Mouse (Mus musculus): Measurements from ENCODE around the gene Slc23a2.

Slc23a2 gene

DNA sequence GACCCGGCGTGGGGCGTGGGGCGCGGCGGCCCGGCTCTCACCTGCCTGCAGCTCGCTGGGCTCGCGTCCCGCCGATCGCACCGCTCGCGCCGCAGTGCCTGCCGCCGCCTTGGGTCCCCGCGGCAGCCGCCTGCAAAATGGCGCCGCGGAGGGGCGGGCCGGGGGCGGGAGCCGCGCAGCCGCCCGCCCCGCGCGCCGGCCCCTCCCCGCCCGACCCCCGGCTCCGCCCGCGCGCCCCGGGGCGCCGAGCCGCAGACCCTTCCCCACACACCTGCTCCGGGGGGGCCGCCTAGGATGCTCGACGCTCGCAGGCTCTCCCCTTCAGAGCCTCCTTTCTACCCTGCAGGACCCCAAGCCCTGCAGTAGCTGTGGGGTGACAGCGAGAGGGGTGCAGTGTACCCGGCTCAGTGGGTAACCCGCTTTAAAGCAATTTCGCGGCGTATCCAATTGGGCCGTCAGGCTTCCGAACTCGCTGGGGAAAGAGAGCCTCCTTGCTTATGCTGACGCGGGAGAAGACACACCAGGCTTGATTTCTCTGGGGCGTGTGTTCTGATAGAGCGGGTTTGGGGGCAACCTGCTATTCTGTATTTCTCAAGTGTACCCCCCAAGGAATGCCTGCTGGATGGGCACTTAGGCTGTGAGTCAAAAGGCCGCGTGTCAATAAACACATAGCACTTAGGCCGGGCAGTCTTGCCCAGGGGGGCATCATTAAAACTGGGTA lies at the start of gene Slc23a2:
TSS of gene Slc23a2 (minus strand) at position 138 of the 721 bp plus-strand sequence.
- peak; percentile 62 for DNase-seq (ENCODE audit: low spot score)

DNA sequence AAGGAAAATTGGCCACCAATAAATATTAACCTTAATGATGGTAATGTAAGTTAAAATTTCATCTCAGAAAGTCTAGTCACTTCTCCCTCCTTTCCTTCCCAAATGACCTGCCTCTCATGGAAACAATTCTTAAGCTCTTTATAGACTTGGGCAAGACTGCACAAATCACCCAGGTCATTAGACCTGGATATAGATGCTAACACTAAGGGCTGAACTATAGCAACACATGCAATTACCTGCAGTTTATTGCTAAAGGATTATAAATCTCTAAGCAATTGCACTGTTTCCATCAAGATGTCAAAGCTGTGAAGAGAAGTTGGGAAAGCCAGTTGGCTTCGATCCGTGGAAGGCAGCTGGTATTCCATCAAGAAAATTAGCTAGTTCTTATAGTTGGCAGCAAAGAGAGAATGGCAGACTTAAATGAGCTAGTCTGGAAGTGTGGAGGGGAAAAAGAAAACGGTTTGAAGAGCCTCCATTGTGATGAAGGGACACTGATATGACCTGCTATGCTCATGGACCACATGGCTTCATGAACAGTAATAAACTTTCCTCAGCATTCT lies 45.8 kb upstream of the Slc23a2 start:
- DNase-seq (ENCODE audit: low spot score): no peak

- DNase-seq (ENCODE audit: low spot score): no peak
Measured at GRCm38 (mm10) chr2:132183874-132184273, 39.0 kb upstream of the Slc23a2 start.

DNA sequence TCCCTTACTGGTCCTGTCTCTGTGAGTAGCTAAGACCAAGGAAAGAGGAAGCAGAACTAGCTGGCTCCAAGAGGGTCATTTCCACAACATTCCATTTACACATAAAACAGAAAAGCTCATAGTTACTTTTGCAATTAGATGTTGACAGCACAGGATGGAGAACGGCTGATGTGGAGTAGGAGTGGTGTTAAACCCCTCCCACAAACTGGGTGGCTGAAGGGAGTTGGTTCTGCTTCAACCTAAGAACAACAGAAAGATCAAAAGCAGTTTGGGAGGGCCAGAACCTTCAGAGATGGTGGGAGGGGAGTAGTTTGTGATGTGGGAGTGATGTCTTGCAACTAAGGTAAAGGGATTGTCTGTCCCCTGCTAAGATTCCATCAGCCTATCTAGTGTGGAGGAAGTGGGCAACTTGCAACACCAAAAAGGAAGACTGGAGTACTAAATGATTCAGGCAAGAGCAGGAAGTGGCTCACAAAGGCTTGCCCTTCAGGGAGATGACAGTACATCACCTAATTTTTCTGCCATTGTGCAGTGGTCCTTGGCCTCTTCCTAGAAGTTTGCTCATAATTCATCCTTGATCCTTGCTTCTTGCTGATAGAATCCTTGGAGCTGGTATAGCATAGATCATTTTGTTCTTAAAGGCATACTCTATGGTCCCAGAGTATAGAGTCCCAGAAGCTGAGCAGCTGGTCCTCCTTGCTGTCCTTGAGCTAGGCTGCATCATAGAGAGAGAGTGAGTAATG lies 35.7 kb upstream of the Slc23a2 start:
- DNase-seq (ENCODE audit: low spot score): no peak

- DNase-seq (ENCODE audit: low spot score): no peak
Measured at GRCm38 (mm10) chr2:132179371-132179770, 34.5 kb upstream of the Slc23a2 start.

GRCm38 (mm10) chr2:132177406-132177805 lies 32.5 kb upstream of the Slc23a2 start:
- DNase-seq (ENCODE audit: low spot score): no peak

GRCm38 (mm10) chr2:132176289-132176848 lies 31.5 kb upstream of the Slc23a2 start:
- DNase-seq (ENCODE audit: low spot score): no peak

DNA sequence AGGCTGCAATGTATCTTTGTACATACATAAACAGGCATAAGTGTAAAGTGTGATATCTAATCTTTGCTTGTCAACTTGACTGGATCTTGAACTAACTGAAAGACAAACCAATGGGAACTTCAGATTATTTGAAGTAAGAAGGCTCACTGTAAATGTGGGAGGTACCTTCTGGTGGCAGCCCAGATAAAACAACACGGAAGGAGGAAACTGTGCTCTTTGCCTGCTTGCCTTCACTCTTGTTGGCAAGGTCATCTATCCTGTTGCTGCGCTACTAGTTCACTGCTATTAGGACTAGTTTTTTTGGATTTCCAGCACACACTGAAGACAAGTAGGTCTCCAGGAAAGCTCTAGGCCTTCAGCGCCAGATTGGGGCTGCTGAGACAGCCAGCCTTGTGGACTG lies 29.1 kb upstream of the Slc23a2 start:
- DNase-seq (ENCODE audit: low spot score): no peak

- DNase-seq (ENCODE audit: low spot score): no peak
Measured at GRCm38 (mm10) chr2:132171939-132172338, 27.0 kb upstream of the Slc23a2 start.

- DNase-seq (ENCODE audit: low spot score): no peak
Measured at GRCm38 (mm10) chr2:132169150-132169549, 24.2 kb upstream of the Slc23a2 start.

- DNase-seq (ENCODE audit: low spot score): no peak
Measured at GRCm38 (mm10) chr2:132163626-132164025, 18.7 kb upstream of the Slc23a2 start.

DNA sequence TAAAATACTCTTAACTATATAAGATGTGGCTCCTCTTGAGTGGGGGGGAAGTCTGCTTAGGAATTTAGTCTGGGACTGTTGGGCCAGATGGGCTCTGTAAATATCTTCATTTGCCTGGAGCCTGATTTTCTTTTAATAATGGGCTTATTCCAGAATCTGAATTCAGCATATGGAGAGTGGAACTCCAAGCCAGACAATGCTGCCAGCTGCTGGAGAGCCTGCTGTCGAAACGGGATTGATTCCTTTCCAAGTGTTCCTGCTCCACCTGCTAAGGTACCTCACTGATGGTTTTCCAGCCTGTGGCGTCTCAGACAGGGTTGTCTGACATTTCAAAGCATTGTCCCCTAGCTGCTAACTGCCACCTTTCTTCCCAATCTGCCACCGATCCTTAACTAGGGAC lies 12.6 kb upstream of the Slc23a2 start:
- no peak for DNase-seq (ENCODE audit: low spot score)

DNA sequence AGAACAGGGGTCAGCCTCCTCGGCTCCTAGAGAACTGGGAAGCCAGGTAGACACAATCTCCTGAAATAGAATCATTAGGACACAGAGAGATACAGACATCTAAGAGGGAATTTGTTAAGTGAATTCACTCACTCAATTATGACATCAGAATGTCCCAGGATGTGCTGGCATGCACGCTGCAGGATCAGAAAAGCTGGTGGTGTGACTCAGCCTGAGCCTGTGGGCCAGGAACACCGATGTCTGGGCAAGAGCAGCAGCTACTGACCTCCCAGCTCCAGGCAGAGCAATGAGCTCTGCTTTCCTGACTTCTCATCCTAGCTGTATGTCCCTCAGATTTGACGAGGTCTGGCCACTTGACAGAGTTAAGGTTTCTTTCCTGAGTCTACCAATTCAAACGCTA lies 7.8 kb upstream of the Slc23a2 start:
- no peak for DNase-seq (ENCODE audit: low spot score)

- DNase-seq (ENCODE audit: low spot score): no peak
Measured at GRCm38 (mm10) chr2:132151592-132151991, 6.7 kb upstream of the Slc23a2 start.

DNA sequence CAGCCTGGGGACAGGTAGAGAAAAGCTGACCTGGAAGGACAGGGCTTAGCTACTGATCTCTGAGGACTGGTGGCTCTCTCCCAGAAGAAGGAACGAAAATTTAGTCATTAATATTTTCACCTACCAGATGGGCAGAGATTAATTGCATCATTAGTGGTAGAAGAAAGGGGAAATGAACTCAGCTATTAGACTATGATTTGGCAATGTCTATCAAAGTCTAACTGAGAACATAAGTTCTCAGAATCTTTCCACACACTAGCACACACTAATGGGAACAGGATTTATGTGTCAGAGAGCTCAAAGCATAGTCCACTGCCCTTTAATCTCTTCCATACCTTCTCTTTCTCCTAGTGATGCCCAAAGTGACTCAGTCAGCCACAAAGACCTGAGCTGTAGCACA lies 6.0 kb upstream of the Slc23a2 start:
- no peak for DNase-seq (ENCODE audit: low spot score)

GRCm38 (mm10) chr2:132146502-132146901 lies 1.6 kb upstream of the Slc23a2 start:
- DNase-seq (ENCODE audit: low spot score): no peak

GRCm38 (mm10) chr2:132143943-132144927 lies 673 bp downstream of the Slc23a2 start:
- DNase-seq (ENCODE audit: low spot score): peak; percentile 47

- no peak for DNase-seq (ENCODE audit: low spot score)
Measured at GRCm38 (mm10) chr2:132142606-132143005, 2.3 kb downstream of the Slc23a2 start.

- DNase-seq (ENCODE audit: low spot score): no peak
Measured at GRCm38 (mm10) chr2:132140536-132140935, 4.4 kb downstream of the Slc23a2 start.

GRCm38 (mm10) chr2:132139099-132139498 lies 5.8 kb downstream of the Slc23a2 start:
- no peak for DNase-seq (ENCODE audit: low spot score)

- DNase-seq (ENCODE audit: low spot score): peak; percentile 42
Measured at GRCm38 (mm10) chr2:132135876-132136637, 8.9 kb downstream of the Slc23a2 start.
